Mouse (Mus musculus) cerebellum, adult (tissue): ENCODE results near the gene Agpat3.

Source experiments
- ATAC-seq: cut with Nextera tagmentation; 2 replicates; pipeline ENCODE4 v1.9.2; 2017; ENCODE audit warnings: mild to moderate bottlenecking, moderate library complexity, mixed read lengths; ENCODE audit not compliant: insufficient number of reproducible peaks, low FRiP score, low TSS enrichment

Agpat3 gene

GRCm38 (mm10) chr10:78351887-78352665, at the start of gene Agpat3:
TSS of gene Agpat3 (minus strand) at chr10:78352489.
- ATAC-seq = peak; percentile 60; the same call in 1 of the 2 replicates

GRCm38 (mm10) chr10:78401127-78401526, 48.8 kb upstream of the Agpat3 start:
- ATAC-seq = no peak

GRCm38 (mm10) chr10:78399090-78399657, 46.9 kb upstream of the Agpat3 start:
- ATAC-seq = no peak

- ATAC-seq = no peak
Observed at GRCm38 (mm10) chr10:78396625-78396885, 44.3 kb upstream of the Agpat3 start.

GRCm38 (mm10) chr10:78395819-78396624, 43.7 kb upstream of the Agpat3 start:
- peak; percentile 75 for ATAC-seq

GRCm38 (mm10) chr10:78395377-78395776, 43.1 kb upstream of the Agpat3 start:
- no peak for ATAC-seq

- ATAC-seq = peak; percentile 38; the same call in 1 of the 2 replicates
Observed at GRCm38 (mm10) chr10:78392072-78392471, 39.8 kb upstream of the Agpat3 start.

- no peak for ATAC-seq
Observed at GRCm38 (mm10) chr10:78390982-78391470, 38.7 kb upstream of the Agpat3 start.

- ATAC-seq = no peak
Observed at GRCm38 (mm10) chr10:78388216-78388980, 36.1 kb upstream of the Agpat3 start.

GRCm38 (mm10) chr10:78385520-78385919, 33.2 kb upstream of the Agpat3 start:
- no peak for ATAC-seq

GRCm38 (mm10) chr10:78383567-78383966, 31.3 kb upstream of the Agpat3 start:
- no peak for ATAC-seq

GRCm38 (mm10) chr10:78378516-78378915, 26.2 kb upstream of the Agpat3 start:
- no peak for ATAC-seq

- ATAC-seq = no peak
Observed at GRCm38 (mm10) chr10:78372681-78373668, 20.7 kb upstream of the Agpat3 start.

GRCm38 (mm10) chr10:78371746-78372145, 19.5 kb upstream of the Agpat3 start:
- no peak for ATAC-seq

GRCm38 (mm10) chr10:78367586-78367985, 15.3 kb upstream of the Agpat3 start:
- ATAC-seq = no peak

GRCm38 (mm10) chr10:78366851-78367312, 14.6 kb upstream of the Agpat3 start:
- ATAC-seq = no peak

- ATAC-seq = no peak
Observed at GRCm38 (mm10) chr10:78366195-78366834, 14.0 kb upstream of the Agpat3 start.

GRCm38 (mm10) chr10:78365555-78365954, 13.3 kb upstream of the Agpat3 start:
- no peak for ATAC-seq

GRCm38 (mm10) chr10:78364106-78364505, 11.8 kb upstream of the Agpat3 start:
- no peak for ATAC-seq
